Mouse (Mus musculus) retina, adult 2 months (tissue): ENCODE data around the gene 9930111J21Rik1.
"Not testable (repeated sequence)": the region's sequence is repeated elsewhere in the genome, so short reads cannot be mapped to it uniquely, and the experiment has no call there.

Experiments
- DNase-seq: peaks from one replicate; pipeline ENCODE4 v3.0.0-alpha.2; 2012; ENCODE audit warnings: low read depth, low spot score

9930111J21Rik1 gene

GRCm38 (mm10) chr11:48979251-48979650 is at the start of gene 9930111J21Rik1:
Gene 9930111J21Rik1 (minus strand): TSS chr11:48979398.
- DNase-seq: not testable (repeated sequence)

- DNase-seq: not testable (repeated sequence)
These were observed 32.9 kb upstream of the 9930111J21Rik1 start for GRCm38 (mm10) chr11:49012074-49012473.

GRCm38 (mm10) chr11:49006785-49007184 is 27.6 kb upstream of the 9930111J21Rik1 start:
- DNase-seq: not testable (repeated sequence)

GRCm38 (mm10) chr11:49006317-49006716 is 27.1 kb upstream of the 9930111J21Rik1 start:
- not testable (repeated sequence) for DNase-seq

- DNase-seq: not testable (repeated sequence)
These were observed 21.2 kb upstream of the 9930111J21Rik1 start for GRCm38 (mm10) chr11:49000411-49000810.

GRCm38 (mm10) chr11:48994018-48994417 is 14.8 kb upstream of the 9930111J21Rik1 start, which contains the start of gene Tgtp1:
Gene Tgtp1 (minus strand): TSS chr11:48994172.
- DNase-seq: not testable (repeated sequence)

GRCm38 (mm10) chr11:48993296-48993695 is 14.1 kb upstream of the 9930111J21Rik1 start:
- DNase-seq: not testable (repeated sequence)

GRCm38 (mm10) chr11:48991740-48992520 is 12.7 kb upstream of the 9930111J21Rik1 start, which contains the start of gene Gm12185:
Gene Gm12185 (minus strand): TSS chr11:48992226.
- not testable (repeated sequence) for DNase-seq

- DNase-seq: not testable (repeated sequence)
These were observed 10.8 kb upstream of the 9930111J21Rik1 start for GRCm38 (mm10) chr11:48989981-48990380.

- not testable (repeated sequence) for DNase-seq
These were observed 9.0 kb upstream of the 9930111J21Rik1 start for GRCm38 (mm10) chr11:48988219-48988618.

GRCm38 (mm10) chr11:48982848-48983247 is 3.6 kb upstream of the 9930111J21Rik1 start:
- DNase-seq: not testable (repeated sequence)

GRCm38 (mm10) chr11:48980052-48980451 is 854 bp upstream of the 9930111J21Rik1 start:
- not testable (repeated sequence) for DNase-seq

GRCm38 (mm10) chr11:48978240-48978939 is 808 bp downstream of the 9930111J21Rik1 start, which contains the start of gene Olfr56:
Gene Olfr56 (plus strand): TSS chr11:48978889.
- DNase-seq: not testable (repeated sequence)

GRCm38 (mm10) chr11:48974686-48975085 is 4.5 kb downstream of the 9930111J21Rik1 start:
- DNase-seq: not testable (repeated sequence)

- DNase-seq: not testable (repeated sequence)
These were observed 33.1 kb downstream of the 9930111J21Rik1 start, which contains the start of gene Psme2b for GRCm38 (mm10) chr11:48946090-48946489. Gene Psme2b (minus strand): TSS chr11:48946190.

GRCm38 (mm10) chr11:48939286-48939685 is 39.9 kb downstream of the 9930111J21Rik1 start:
- DNase-seq: not testable (repeated sequence)

GRCm38 (mm10) chr11:48935291-48935690 is 43.9 kb downstream of the 9930111J21Rik1 start:
- not testable (repeated sequence) for DNase-seq

- not testable (repeated sequence) for DNase-seq
These were observed 45.3 kb downstream of the 9930111J21Rik1 start for GRCm38 (mm10) chr11:48933923-48934322.

GRCm38 (mm10) chr11:48933422-48933821 is 45.8 kb downstream of the 9930111J21Rik1 start:
- not testable (repeated sequence) for DNase-seq

GRCm38 (mm10) chr11:48928068-48928467 is 51.1 kb downstream of the 9930111J21Rik1 start:
- not testable (repeated sequence) for DNase-seq

GRCm38 (mm10) chr11:48926437-48926836 is 52.8 kb downstream of the 9930111J21Rik1 start:
- not testable (repeated sequence) for DNase-seq

- not testable (repeated sequence) for DNase-seq
These were observed 55.4 kb downstream of the 9930111J21Rik1 start for GRCm38 (mm10) chr11:48923818-48924217.
